Comparison of ENCODE assay signal across 28 mouse cellular contexts in the genomic region with DNA sequence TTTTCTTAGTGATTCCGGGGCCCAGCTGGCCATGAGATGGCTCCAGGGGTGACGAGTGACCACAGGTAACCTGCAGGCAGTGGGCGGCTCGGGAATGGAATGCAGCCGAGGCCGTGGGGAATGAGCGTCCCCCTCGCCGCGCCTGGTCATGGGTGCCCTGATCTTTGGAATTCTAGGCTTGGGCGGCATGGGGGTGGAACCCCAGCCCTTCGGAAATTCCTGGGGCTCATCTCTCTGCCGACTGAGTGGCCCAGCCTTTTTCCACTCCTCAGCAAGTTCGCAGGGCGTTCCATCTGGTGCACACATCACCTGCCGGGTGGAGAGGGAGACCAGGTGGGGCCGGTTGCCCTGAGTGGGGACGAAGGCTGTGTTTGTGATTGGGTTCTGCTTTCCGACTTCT.
A peak's percentile ranks its signal among the peaks of the same experiment; 100 is the strongest.
DNase-seq lines count a peak whose midpoint lies in the region; ATAC-seq and TF ChIP-seq lines count a peak whose summit lies in the region.
"Had no signal": no experiment of that assay in that cellular context is flagged by ENCODE, and none has a peak within 500 bp of the region (broad histone marks: within the 10 kb centered on the region; RNA-seq: fewer than 3 reads in every experiment).

No protein-coding gene starts in this region.

- H3K9me3 ChIP-seq in kidney, embryonic 15.5 days (replicated peaks): no peaks in the 10 kb centered on the region
- no peaks in the 10 kb centered on the region for H3K9me3 ChIP-seq in lung, postnatal 0 days (ENCODE audit: low read length)
- H3K9me3 ChIP-seq: forebrain, embryonic 15.5 days; heart, embryonic 12.5 days; intestine, embryonic 15.5 days; limb, embryonic 12.5 days; midbrain, embryonic 15.5 days; neural tube, embryonic 15.5 days had no signal

- H3K27ac ChIP-seq in kidney, embryonic 15.5 days: no peak overlapping the region
- no peak overlapping the region for H3K27ac ChIP-seq in lung, postnatal 0 days (ENCODE audit: low read length)
- H3K27ac ChIP-seq: forebrain, embryonic 15.5 days; intestine, embryonic 15.5 days; limb, embryonic 12.5 days; midbrain, embryonic 15.5 days; neural tube, embryonic 15.5 days had no signal

- ATAC-seq in kidney, embryonic 15.5 days (replicated peaks; ENCODE audit: low FRiP score): no peak
- ATAC-seq in lung, postnatal 0 days: peak; percentile 40
- ATAC-seq: activated CD4-positive, CD25-positive, alpha-beta regulatory T cell, adult 4 months; CD4-positive, CD25-positive, alpha-beta regulatory T cell, adult 4 months; hindbrain, embryonic 16.5 days; intestine, embryonic 15.5 days; midbrain, embryonic 15.5 days had no signal

- DNase-seq in kidney, adult 11 months: peak; percentile 59
- DNase-seq in lung, postnatal 0 days (ENCODE audit: low spot score): no peak
- DNase-seq in lung, postnatal 14 days: no peak
- DNase-seq in kidney, postnatal 10 days: peak; percentile 62
- no peak for DNase-seq in urinary bladder, postnatal 36 days (ENCODE audit: low spot score in 2 of 2)
- DNase-seq in ovary, adult 18-20 months (ENCODE audit: low spot score): no peak
- DNase-seq: adrenal gland, adult 2 months; adrenal gland, postnatal 36 days; cerebellum, adult 2 months; cerebellum, postnatal 14 days; gastrocnemius, postnatal 36 days; heart, adult 18-20 months; heart, postnatal 4 days; right cerebral cortex, adult 18-20 months; spleen, adult 18-20 months; thymus, adult 18-20 months; thymus, postnatal 25 days had no signal

- H3K4me2 ChIP-seq in kidney, embryonic 15.5 days: no peak overlapping the region
- H3K4me2 ChIP-seq in lung, postnatal 0 days (replicated peaks; ENCODE audit: low read depth, low read length): no peak overlapping the region
- H3K4me2 ChIP-seq: forebrain, embryonic 15.5 days; heart, embryonic 12.5 days; intestine, embryonic 15.5 days; limb, embryonic 12.5 days; liver, embryonic 11.5 days; midbrain, embryonic 15.5 days; neural tube, embryonic 15.5 days had no signal

- no peak overlapping the region for H3K9ac ChIP-seq in kidney, embryonic 15.5 days
- no peak overlapping the region for H3K9ac ChIP-seq in lung, postnatal 0 days (replicated peaks; ENCODE audit: low read depth)
- H3K9ac ChIP-seq: forebrain, embryonic 15.5 days; heart, embryonic 12.5 days; intestine, embryonic 15.5 days; limb, embryonic 12.5 days; midbrain, embryonic 15.5 days; neural tube, embryonic 15.5 days had no signal

- peaks cover 25% of the 10 kb centered on the region for H3K4me1 ChIP-seq in kidney, embryonic 15.5 days
- H3K4me1 ChIP-seq in lung, postnatal 0 days (ENCODE audit: insufficient read depth, low read depth, low read length): no peaks in the 10 kb centered on the region
- H3K4me1 ChIP-seq: limb, embryonic 12.5 days had no signal

- no peak for TF ChIP-seq EP300 in lung, postnatal 0 days (IDR thresholded peaks at IDR 0.05)

- peaks cover 34% of the 10 kb centered on the region for H3K36me3 ChIP-seq in kidney, embryonic 15.5 days
- no peaks in the 10 kb centered on the region for H3K36me3 ChIP-seq in lung, postnatal 0 days (ENCODE audit: insufficient read depth, low read length)
- H3K36me3 ChIP-seq: forebrain, embryonic 15.5 days; midbrain, embryonic 15.5 days; neural tube, embryonic 15.5 days had no signal

- no peak overlapping the region for H3K4me3 ChIP-seq in kidney, embryonic 15.5 days (replicated peaks)
- H3K4me3 ChIP-seq in lung, postnatal 0 days (ENCODE audit: low read depth, low read length): no peak overlapping the region
- H3K4me3 ChIP-seq: forebrain, embryonic 15.5 days; heart, embryonic 12.5 days; intestine, embryonic 15.5 days; limb, embryonic 12.5 days; midbrain, embryonic 15.5 days; neural tube, embryonic 15.5 days had no signal

- no peaks in the 10 kb centered on the region for H3K27me3 ChIP-seq in kidney, embryonic 15.5 days
- H3K27me3 ChIP-seq in lung, postnatal 0 days (replicated peaks; ENCODE audit: insufficient read depth, low read length): no peaks in the 10 kb centered on the region
- H3K27me3 ChIP-seq: forebrain, embryonic 15.5 days; intestine, embryonic 15.5 days; limb, embryonic 12.5 days; midbrain, embryonic 15.5 days; neural tube, embryonic 15.5 days had no signal

- no peak for TF ChIP-seq CTCF in lung, postnatal 0 days (IDR thresholded peaks at IDR 0.05)

- 67% methylated on average over 19 of the region's 19 CpGs for WGBS in kidney, embryonic 15.5 days
- WGBS in lung, postnatal 0 days: 71% methylated on average over 19 of the region's 19 CpGs

Comparison
In these comparisons a context has a peak if more than half of its experiments do, and no peak if none do; other contexts are left out.
1. DNase-seq: peak in kidney, adult 11 months (single experiment) and kidney, postnatal 10 days (single experiment); none in lung, postnatal 0 days (single experiment), lung, postnatal 14 days (single experiment), urinary bladder, postnatal 36 days (0 of 2) and ovary, adult 18-20 months (single experiment).